Mouse (Mus musculus): ENCODE data around the gene Slc16a1. TPM values are rescaled to one million over a fixed set of nuclear protein-coding genes. Genes with fewer than 3 reads are reported as not detected.
"Not testable (repeated sequence)": the region's sequence is repeated elsewhere in the genome, so short reads cannot be mapped to it uniquely, and the experiment has no call there.

Slc16a1 gene
- polyA plus RNA-seq, 1 experiment, result 24.7 TPM

GRCm38 (mm10) chr3:104674329-104675220, 36.1 kb downstream of the Slc16a1 start:
- DNase-seq (ENCODE audit: low spot score), result no peak

GRCm38 (mm10) chr3:104675258-104675851, 36.9 kb downstream of the Slc16a1 start:
- DNase-seq (ENCODE audit: low spot score), result peak; percentile 43

DNA sequence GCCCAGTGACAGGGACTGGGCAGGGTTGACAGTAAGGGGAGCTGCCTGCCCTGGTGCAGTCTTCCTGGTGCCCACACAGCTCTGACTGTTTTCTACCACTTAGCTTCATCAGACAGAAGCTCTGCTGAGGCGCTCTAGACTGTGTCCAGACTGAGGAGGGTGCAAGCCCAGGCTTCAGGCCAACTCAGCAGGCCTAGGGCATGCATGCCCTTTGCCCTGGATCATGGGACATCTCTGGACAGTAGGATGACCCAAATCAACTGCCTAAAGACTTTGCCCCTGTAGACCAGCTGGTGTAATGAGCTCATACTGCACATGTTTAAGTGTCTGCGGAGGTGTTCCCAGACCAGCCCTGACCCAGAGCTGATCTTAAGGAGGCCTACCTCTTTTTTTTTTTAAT, 39.3 kb downstream of the Slc16a1 start:
- no peak for DNase-seq (ENCODE audit: low spot score)

GRCm38 (mm10) chr3:104678826-104679225, 40.4 kb downstream of the Slc16a1 start:
- DNase-seq (ENCODE audit: low spot score), result no peak

DNA sequence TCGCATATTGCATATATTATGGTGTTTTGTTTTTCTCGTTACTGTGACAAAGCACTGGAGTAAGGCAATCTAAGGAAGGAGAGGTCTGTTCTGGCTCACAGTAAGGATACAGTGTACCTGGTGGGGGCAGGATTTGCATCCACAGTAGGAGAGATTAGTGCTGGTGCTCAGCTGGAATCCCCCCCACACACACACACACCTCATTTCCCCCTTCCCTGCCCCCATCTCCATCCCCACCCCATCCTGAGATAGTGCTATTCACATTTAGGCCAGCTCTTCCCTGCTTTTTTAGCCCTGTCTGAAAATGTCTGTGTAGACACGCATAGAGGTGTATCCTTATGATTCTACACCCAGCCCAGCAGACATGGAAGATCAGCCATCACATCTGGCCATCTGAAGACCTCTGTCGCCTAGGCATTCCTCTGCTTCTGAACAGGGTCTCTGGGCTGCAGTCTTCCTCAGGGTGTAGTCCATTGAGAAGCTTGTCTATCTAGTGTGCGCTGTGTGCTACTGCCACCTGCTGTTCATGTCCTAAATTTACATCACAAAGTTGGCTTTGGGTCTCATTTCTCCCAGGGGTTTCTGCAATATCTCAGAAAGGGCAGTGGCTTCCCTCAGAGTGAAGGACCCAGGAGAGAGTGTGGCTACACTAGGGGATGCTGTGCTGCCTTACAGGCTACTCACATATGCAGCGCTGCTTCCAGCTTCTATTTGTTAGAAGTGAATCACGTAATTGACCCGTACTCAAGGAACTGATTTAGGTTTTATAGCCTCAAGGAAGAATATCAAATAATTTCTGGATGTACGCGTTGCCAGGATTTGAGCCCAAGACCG, 44.4 kb downstream of the Slc16a1 start:
- no peak for DNase-seq (ENCODE audit: low spot score)

DNA sequence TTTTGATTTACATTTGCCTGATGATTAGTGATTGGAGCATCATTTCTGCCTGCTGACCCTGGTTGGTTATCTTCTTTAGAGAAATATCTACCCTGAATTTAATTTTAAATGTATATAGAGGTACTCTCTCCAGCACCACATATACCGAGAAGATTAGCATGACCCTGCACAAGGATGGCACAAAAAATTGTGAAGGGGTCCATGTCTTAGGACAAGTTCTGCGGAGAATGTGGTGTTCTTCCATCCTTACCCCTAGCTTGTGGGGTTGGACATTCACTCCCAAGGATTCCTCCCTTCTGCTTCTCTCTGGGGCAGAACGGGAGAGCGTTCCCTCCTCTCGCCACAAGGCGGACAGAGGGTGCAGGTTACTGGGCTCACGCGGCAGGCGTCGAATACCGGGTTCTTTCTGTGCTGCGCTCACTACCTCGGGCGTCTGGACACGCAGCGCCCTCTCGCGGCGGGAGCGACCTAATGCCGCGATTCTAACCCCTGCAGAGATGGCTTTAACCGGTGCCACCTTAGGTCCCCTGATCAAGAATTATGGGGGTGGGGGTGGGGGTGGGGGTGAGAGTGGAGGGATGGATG, 62.4 kb downstream of the Slc16a1 start:
- DNase-seq (ENCODE audit: low spot score), result peak; percentile 51

- DNase-seq (ENCODE audit: low spot score), result no peak
These were observed 63.3 kb downstream of the Slc16a1 start for GRCm38 (mm10) chr3:104701761-104702160.

DNA sequence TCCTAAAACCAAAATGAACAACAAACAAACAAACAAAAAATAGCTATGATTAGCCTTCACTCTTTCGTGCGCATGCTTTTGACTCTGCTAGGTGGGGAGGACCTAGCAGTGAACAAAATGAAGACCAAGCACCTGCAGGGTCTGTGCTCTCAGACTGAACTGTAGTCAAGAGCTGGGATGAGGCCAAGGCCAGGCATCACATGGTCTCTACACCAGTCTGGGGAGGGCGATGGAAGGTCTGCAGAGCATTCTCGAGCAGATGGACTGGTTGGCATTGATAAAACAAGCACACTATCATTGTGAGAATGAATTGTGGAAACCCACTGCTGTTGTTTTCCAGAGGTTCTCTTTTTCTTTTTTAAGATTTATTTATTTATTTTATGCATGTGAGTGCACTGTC, 65.5 kb downstream of the Slc16a1 start:
- no peak for DNase-seq (ENCODE audit: low spot score)

DNA sequence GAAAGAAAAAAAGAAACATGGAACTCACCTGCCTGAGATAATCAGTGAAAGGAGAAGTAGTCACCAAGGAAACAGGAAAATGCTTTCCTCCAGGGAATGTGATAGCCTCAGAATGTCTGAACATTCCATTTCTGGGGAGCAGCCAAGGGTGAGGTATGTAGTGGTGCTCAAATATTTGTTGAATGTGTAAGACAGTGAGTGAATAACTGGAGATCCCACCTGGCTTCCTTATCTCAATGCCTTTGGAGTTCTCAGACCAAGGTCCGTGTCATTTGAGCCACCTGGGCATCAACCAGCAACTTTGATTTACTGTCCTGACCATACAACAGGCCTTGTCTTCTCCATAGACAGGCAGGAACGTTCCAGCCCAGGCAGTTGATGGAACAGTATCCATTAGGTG, 68.0 kb downstream of the Slc16a1 start:
- DNase-seq (ENCODE audit: low spot score), result no peak

GRCm38 (mm10) chr3:104706951-104707771, 68.7 kb downstream of the Slc16a1 start:
- not testable (repeated sequence) for DNase-seq (ENCODE audit: low spot score)

- DNase-seq (ENCODE audit: low spot score), result not testable (repeated sequence)
These were observed 69.3 kb downstream of the Slc16a1 start for GRCm38 (mm10) chr3:104707772-104708144.

Other genes starting within 250 kb of the Slc16a1 start
- gene Lrig2, start 126.8 kb upstream of the Slc16a1 start, polyA plus RNA-seq (2012; rRNA removed), result 11.0 and 11.1 TPM in 2 replicates
- gene Ppm1j, start 142.4 kb downstream of the Slc16a1 start, polyA plus RNA-seq (2012; rRNA removed), result 2.1 and 2.2 TPM in 2 replicates
- 0.18 and 0.45 TPM in 2 replicates for gene Fam19a3, start 143.2 kb downstream of the Slc16a1 start, polyA plus RNA-seq (2012; rRNA removed)
- 124 and 138 TPM in 2 replicates for gene Rhoc, start 149.7 kb downstream of the Slc16a1 start, polyA plus RNA-seq (2012; rRNA removed)
- gene Mov10, start 179.9 kb downstream of the Slc16a1 start, polyA plus RNA-seq (2012; rRNA removed), result 7.5 and 11.2 TPM in 2 replicates
- 16.4 and 18.1 TPM in 2 replicates for gene St7l, start 225.3 kb downstream of the Slc16a1 start, polyA plus RNA-seq (2012; rRNA removed)
- 46.7 and 53.9 TPM in 2 replicates for gene Capza1, start 225.8 kb downstream of the Slc16a1 start, polyA plus RNA-seq (2012; rRNA removed)

All from urinary bladder, adult 2 months (tissue).